Mouse (Mus musculus): Measurements from ENCODE around the gene Olfr870. TPM values are rescaled to one million over a fixed set of nuclear protein-coding genes. Genes with fewer than 3 reads are reported as not detected.

Olfr870 gene
- polyA plus RNA-seq, 1 experiment from 2014 or later: not detected

DNA sequence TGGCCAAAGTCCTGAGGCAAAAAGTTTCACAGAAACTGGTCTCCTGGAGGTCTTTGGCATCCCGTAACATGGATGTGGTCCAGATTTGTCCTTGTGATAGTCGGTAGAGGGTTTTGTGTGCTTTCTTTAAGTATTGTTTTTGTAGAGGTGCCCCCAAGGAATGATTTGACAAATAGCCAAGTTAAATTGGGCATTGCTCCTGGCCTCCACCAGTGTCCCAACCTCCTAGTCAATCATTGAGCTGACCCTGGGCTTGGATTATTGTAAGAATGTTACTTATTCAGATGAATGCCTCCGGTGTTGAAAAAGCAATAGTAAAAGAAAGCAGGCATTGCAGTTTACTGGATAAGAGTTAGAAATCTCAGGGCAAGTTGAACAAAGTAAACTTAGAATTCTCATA, 24.2 kb downstream of the Olfr870 start:
- H3K36me3 ChIP-seq (ENCODE audit: insufficient read depth, low read length): no peaks in the 10 kb centered on the region
- H3K4me1 ChIP-seq (replicated peaks; ENCODE audit: insufficient read depth, low read length): no peaks in the 10 kb centered on the region
- 86% methylated on average over 3 of the region's 3 CpGs for WGBS
- H3K9ac ChIP-seq (ENCODE audit: low read depth, low read length): no peak overlapping the region
- H3K9me3 ChIP-seq (replicated peaks; ENCODE audit: low read length): no peaks in the 10 kb centered on the region
- H3K4me2 ChIP-seq (ENCODE audit: low read length): no peak overlapping the region
- H3K4me3 ChIP-seq (replicated peaks; ENCODE audit: low read depth, low read length): no peak overlapping the region
- ATAC-seq (replicated peaks; ENCODE audit: low FRiP score, low read depth) (no peak), DNase-seq (ENCODE audit: low spot score) (no peak)
- no peak for TF ChIP-seq CTCF (IDR thresholded peaks at IDR 0.05; ENCODE audit: low read depth)
- H3K27me3 ChIP-seq (ENCODE audit: insufficient read depth, low read length): no peaks in the 10 kb centered on the region
- H3K27ac ChIP-seq: no peak overlapping the region

- no peak for ATAC-seq (replicated peaks; ENCODE audit: low FRiP score, low read depth)
- Histone ChIP-seq H3K4me1 (replicated peaks; ENCODE audit: insufficient read depth, low read length) (no peaks in the 10 kb centered on the region), H3K27me3 (ENCODE audit: insufficient read depth, low read length) (no peaks in the 10 kb centered on the region), H3K4me3 (replicated peaks; ENCODE audit: low read depth, low read length) (no peak within 1 kb of the TSS), H3K36me3 (ENCODE audit: insufficient read depth, low read length) (no peaks in the 10 kb centered on the region), H3K27ac (no peak within 1 kb of the TSS), H3K4me2 (ENCODE audit: low read length) (no peak within 1 kb of the TSS), H3K9ac (ENCODE audit: low read depth, low read length) (no peak within 1 kb of the TSS), H3K9me3 (replicated peaks; ENCODE audit: low read length) (no peaks in the 10 kb centered on the region)
- TF ChIP-seq CTCF (IDR thresholded peaks at IDR 0.05; ENCODE audit: low read depth): no peak
- no peak for DNase-seq (ENCODE audit: low spot score)
- 82% methylated on average over 2 of the region's 2 CpGs for WGBS
These were observed 45.1 kb downstream of the Olfr870 start, which contains the start of gene Olfr869 for GRCm38 (mm10) chr9:20128709-20129108. Gene Olfr869 (plus strand): TSS chr9:20129009.

Other genes starting within 250 kb of the Olfr870 start
- gene Olfr866, start 146.0 kb downstream of the Olfr870 start, polyA plus RNA-seq (2015; fragmentation: Nextera tagmentation; extraction: Ambion mirVana): not detected in 2 replicates
- gene Olfr867, start 116.5 kb downstream of the Olfr870 start, polyA plus RNA-seq (2015; fragmentation: Nextera tagmentation; extraction: Ambion mirVana): not detected in 2 replicates
- gene Olfr868, start 75.4 kb downstream of the Olfr870 start, polyA plus RNA-seq (2015; fragmentation: Nextera tagmentation; extraction: Ambion mirVana): not detected in 2 replicates
- not detected in 2 replicates for gene Olfr869, start 45.0 kb downstream of the Olfr870 start, polyA plus RNA-seq (2015; fragmentation: Nextera tagmentation; extraction: Ambion mirVana)
- not detected in 2 replicates for gene Olfr871, start 38.1 kb upstream of the Olfr870 start, polyA plus RNA-seq (2015; fragmentation: Nextera tagmentation; extraction: Ambion mirVana)
- not detected in 2 replicates for gene Olfr872, start 63.1 kb upstream of the Olfr870 start, polyA plus RNA-seq (2015; fragmentation: Nextera tagmentation; extraction: Ambion mirVana)
- gene Olfr39, start 108.3 kb upstream of the Olfr870 start, polyA plus RNA-seq (2015; fragmentation: Nextera tagmentation; extraction: Ambion mirVana): not detected in 2 replicates
- gene Olfr873, start 124.5 kb upstream of the Olfr870 start, polyA plus RNA-seq (2015; fragmentation: Nextera tagmentation; extraction: Ambion mirVana): not detected in 2 replicates
- gene Olfr18, start 162.0 kb upstream of the Olfr870 start, polyA plus RNA-seq (2015; fragmentation: Nextera tagmentation; extraction: Ambion mirVana): not detected in 2 replicates
- 46.2 and 60.2 TPM in 2 replicates for gene Zfp560, start 211.1 kb upstream of the Olfr870 start, polyA plus RNA-seq (2015; fragmentation: Nextera tagmentation; extraction: Ambion mirVana)